Mouse (Mus musculus) spleen, adult 2 months (tissue): ENCODE data around the gene Shroom3.

Experiments
- CTCF ChIP-seq: fragments of 200-500 bp; IDR thresholded peaks from 2 replicates; pipeline ENCODE4 v1.5.1; 2011; ENCODE audit warnings: mild to moderate bottlenecking, inconsistent platforms; ENCODE audit not compliant: insufficient read depth, insufficient read length, insufficient replicate concordance; ENCODE audit errors: extremely low read depth
- POLR2A ChIP-seq: fragments of 200-500 bp; IDR thresholded peaks from 2 replicates; pipeline ENCODE4 v1.6.1; 2011; ENCODE audit warnings: low read depth, low read length, inconsistent platforms

DNA sequence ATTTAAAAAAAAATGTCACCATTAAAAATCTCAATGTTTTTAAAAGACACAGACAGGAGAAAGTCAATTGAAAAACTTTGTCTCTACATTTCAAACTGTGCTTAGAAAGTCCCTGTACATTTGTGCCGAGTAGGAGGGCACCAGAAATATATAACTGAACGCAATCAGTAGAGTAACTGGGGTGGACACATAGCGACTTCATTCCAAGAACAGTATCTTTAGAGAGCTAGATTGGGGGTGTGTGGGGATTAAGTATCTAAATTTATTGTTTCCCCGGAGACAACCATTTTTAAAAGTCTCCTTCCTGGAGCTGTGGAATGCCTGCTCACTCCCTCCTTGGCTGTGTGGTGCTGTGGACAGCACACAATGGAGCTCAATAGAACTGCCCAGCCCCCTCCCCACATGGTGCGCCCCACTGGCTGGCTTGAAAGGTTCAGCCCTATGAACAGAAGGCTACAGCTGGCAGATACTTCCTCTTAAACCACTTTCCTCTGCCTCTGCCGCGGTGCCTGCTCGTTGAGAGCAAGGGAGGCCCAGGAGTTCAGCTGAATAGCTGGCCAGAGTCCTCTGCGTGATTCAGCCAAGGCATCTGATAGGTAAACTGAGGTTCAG, 127.8 kb downstream of the Shroom3 start:
- TF ChIP-seq POLR2A: no peak
- no peak for TF ChIP-seq CTCF
